Mouse (Mus musculus) small intestine, adult 2 months (tissue): Measurements from ENCODE around the gene Aph1a.

Source experiments
- CTCF ChIP-seq: fragments of 200-500 bp; IDR thresholded peaks from 2 replicates; pipeline ENCODE4 v1.5.1; 2012; ENCODE audit warnings: low read depth, mild to moderate bottlenecking, control low read depth, inconsistent platforms, low read length, moderate library complexity, mixed read lengths; ENCODE audit not compliant: insufficient replicate concordance, insufficient read length; ENCODE audit errors: extremely low read depth
- POLR2A ChIP-seq: fragments of 200-500 bp; IDR thresholded peaks from 2 replicates; pipeline ENCODE4 v1.6.1; 2012; ENCODE audit warnings: low read depth, mild to moderate bottlenecking, control low read depth, inconsistent platforms, low read length, moderate library complexity

DNA sequence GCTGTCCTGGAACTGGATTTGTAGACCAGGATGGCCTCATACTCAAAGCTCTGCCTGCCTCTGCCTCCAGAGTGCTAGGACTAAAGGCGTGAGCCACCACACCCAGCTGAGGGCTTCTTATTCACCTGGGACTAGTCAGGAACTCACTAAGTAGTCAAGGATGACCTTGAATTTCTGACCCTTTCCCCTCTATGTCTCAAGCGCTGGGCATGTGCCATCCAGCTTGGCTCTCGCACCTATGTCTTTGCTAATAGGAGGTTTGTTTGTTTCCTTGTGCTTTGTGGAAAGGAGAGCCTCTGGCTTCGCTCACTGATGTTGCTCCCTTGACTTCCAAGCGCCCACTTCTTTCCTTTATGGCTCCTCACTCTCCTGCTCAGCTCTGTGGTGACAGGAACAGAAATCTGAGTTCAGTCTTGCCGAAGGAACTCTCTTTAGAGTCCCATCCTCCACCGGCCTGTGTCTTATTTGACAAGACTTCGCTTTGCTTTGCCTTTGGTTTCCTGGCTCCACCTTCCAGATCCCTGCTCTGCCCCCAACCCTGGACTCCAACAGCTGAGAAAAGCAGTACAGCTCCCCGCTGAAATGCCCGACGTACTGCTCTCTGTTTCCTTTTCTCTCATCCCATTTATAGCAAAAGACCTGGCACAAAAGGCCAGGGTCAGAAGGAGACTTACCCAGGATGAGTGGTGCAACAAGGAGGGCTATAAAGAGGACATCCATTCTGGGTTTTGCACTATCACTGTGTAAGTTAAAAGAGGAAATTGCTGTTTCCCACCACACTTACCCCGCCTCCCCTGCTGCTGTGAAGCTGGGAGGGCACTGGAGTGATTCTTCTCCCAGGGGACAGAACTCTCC, 2.3 kb upstream of the Aph1a start, which contains the start of gene BC028528:
- TF ChIP-seq POLR2A, result no peak
- no peak for TF ChIP-seq CTCF
